Mouse (Mus musculus): Measurements from ENCODE around the gene Olfr1358. TPM values are rescaled to one million over a fixed set of nuclear protein-coding genes. Genes with fewer than 3 reads are reported as not detected.
"Not testable (repeated sequence)": the region's sequence is repeated elsewhere in the genome, so short reads cannot be mapped to it uniquely, and the experiment has no call there.

Gene Olfr1358
- polyA plus RNA-seq, 1 experiment from 2014 or later = not detected

DNA sequence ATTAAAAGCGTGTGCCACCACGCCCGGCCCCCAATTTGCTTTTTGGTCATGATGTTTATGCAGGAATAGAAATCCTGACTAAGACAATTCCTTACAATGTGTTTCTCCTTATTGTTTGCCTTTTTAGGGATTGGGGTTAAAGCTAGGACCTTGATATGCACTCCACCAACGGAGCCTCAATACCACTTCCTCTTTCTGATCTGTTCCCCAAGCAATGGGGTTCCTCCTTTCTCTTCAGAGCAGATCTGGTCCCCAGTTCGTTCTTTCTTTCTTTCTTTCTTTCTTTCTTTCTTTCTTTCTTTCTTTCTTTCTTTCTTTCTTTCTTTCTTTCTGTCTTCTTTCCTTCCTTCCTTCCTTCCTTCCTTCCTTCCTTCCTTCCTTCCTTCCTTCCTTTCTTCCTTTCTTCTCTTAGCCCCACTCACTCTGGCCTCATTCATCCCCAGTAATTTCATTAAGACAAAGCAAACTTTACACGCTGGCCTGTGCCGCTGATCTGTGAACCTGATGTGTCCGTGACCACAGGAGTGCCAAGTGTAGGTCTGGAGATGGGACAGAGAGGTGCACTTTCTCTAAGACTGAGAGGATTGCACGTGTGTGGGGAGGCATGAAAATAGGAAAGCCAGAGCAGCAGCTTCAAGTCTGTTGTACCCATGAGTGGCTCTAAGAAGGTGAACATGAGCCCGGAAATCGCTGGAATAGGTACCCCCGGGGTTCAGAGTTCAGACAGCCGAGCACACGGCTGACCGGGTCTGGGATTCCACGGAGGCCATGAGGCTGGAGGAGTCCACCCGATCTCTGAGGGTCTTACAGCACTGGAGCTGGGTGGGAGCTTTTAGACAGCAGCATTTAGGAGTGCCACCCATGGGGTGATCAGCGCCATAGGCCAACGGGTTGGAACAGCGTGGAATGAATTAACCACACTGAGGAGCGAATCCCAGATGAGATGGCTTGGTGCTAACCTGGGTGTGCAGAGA is 36.0 kb upstream of the Olfr1358 start:
- Histone ChIP-seq H3K27me3 (ENCODE audit: control insufficient read depth, insufficient read depth, low read length) (0 out of 2 replicates have a peak, but pooled peaks cover 3% of the 10 kb centered on the region), H3K27ac (replicated peaks in 1 of 2; ENCODE audit: control insufficient read depth in 1 of 2, insufficient read depth in 1 of 2, low read depth in 2 of 2, low read length in 2 of 2) (no peak overlapping the region), H3K4me1 (ENCODE audit: control insufficient read depth in 2 of 2, insufficient read depth in 2 of 2, low read length in 2 of 2) (peaks cover 3 to 5% of the 10 kb centered on the region in 2 experiments; a peak in 3 of 4 replicates), H3K4me2 (ENCODE audit: low read length) (peak overlapping the region; percentile 80), H3K9ac (ENCODE audit: low read length) (peak overlapping the region; percentile 71), H3K4me3 (ENCODE audit: control insufficient read depth in 1 of 2, insufficient read depth in 1 of 2, low read depth in 1 of 2, low read length in 2 of 2) (peak overlapping the region; percentile 55 to 66), H3K9me3 (ENCODE audit: control insufficient read depth, low read length) (no peaks in the 10 kb centered on the region), H3K36me3 (ENCODE audit: control insufficient read depth, insufficient read depth, low read length) (no peaks in the 10 kb centered on the region)
- ATAC-seq (ENCODE audit: insufficient number of reproducible peaks, insufficient read depth, low FRiP score, low read depth) = no peak
- WGBS = 32% methylated on average over 21 of the region's 21 CpGs

DNA sequence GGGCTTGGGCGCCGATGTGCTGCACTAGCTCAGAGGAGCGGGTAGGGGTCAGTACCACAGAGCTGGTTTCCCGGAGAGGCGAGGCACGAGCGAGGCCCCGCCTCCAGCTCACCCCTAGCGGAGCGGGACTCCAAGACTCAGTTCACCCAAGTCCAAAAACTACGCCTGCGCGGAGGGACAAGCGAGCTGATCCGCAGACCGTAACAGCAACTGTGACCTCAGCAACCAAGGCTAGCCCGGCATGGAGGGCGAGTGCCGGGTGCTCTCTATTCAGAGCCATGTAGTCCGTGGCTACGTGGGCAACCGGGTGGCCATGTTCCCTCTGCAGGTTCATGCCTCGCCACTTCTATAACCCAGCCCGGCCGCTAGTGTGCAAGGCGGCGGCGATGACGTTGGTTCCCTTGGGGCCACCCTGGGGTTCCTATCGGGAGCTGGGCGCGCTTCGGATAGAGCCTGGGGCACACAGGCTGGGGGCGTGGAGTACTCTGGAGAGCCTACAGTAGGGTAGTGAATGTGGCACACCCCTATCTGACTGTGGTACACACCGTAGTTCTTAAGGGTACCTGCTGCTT is 35.2 kb upstream of the Olfr1358 start:
- Histone ChIP-seq H3K27me3 (ENCODE audit: control insufficient read depth, insufficient read depth, low read length) (0 out of 2 replicates have a peak, but pooled peaks cover 3% of the 10 kb centered on the region), H3K9me3 (ENCODE audit: control insufficient read depth, low read length) (no peaks in the 10 kb centered on the region), H3K4me2 (ENCODE audit: low read length) (peak overlapping the region; percentile 80), H3K4me3 (ENCODE audit: control insufficient read depth in 1 of 2, insufficient read depth in 1 of 2, low read depth in 1 of 2, low read length in 2 of 2) (peak overlapping the region; percentile 55 to 66), H3K9ac (ENCODE audit: low read length) (peak overlapping the region; percentile 71), H3K36me3 (ENCODE audit: control insufficient read depth, insufficient read depth, low read length) (no peaks in the 10 kb centered on the region), H3K27ac (replicated peaks in 1 of 2; ENCODE audit: control insufficient read depth in 1 of 2, insufficient read depth in 1 of 2, low read depth in 2 of 2, low read length in 2 of 2) (no peak overlapping the region), H3K4me1 (ENCODE audit: control insufficient read depth in 2 of 2, insufficient read depth in 2 of 2, low read length in 2 of 2) (peaks cover 3 to 5% of the 10 kb centered on the region in 2 experiments; a peak in 3 of 4 replicates)
- WGBS = 1% methylated on average over 35 of the region's 35 CpGs
- ATAC-seq (ENCODE audit: insufficient number of reproducible peaks, insufficient read depth, low FRiP score, low read depth) = peak; percentile 88

DNA sequence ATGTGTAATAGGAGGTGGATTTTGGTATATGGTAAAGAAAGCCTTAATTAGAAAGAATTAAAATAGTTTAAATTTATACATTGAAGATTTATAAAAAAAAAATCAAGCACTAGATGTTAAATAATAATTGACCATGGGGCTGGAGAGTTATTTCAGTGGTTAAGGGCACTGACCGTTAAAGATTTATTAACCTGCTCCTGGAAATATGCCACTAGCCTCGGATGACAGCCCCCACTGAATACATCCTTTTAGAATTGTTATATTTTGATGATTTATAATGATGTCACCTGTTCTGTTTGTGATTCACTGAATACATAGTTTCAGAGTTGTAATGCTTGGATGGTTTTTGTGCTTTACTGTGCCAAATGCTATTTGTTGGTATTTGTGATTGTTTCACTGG is 31.9 kb upstream of the Olfr1358 start:
- not testable (repeated sequence) for H3K4me2 ChIP-seq (ENCODE audit: low read length); H3K4me3 ChIP-seq (ENCODE audit: control insufficient read depth in 1 of 2, insufficient read depth in 1 of 2, low read depth in 1 of 2, low read length in 2 of 2); H3K4me1 ChIP-seq (ENCODE audit: control insufficient read depth in 2 of 2, insufficient read depth in 2 of 2, low read length in 2 of 2); H3K36me3 ChIP-seq (ENCODE audit: control insufficient read depth, insufficient read depth, low read length); H3K27me3 ChIP-seq (ENCODE audit: control insufficient read depth, insufficient read depth, low read length); H3K9me3 ChIP-seq (ENCODE audit: control insufficient read depth, low read length); H3K9ac ChIP-seq (ENCODE audit: low read length); H3K27ac ChIP-seq (replicated peaks in 1 of 2; ENCODE audit: control insufficient read depth in 1 of 2, insufficient read depth in 1 of 2, low read depth in 2 of 2, low read length in 2 of 2); ATAC-seq (ENCODE audit: insufficient number of reproducible peaks, insufficient read depth, low FRiP score, low read depth)
- 62% methylated on average over 2 of the region's 2 CpGs for WGBS

DNA sequence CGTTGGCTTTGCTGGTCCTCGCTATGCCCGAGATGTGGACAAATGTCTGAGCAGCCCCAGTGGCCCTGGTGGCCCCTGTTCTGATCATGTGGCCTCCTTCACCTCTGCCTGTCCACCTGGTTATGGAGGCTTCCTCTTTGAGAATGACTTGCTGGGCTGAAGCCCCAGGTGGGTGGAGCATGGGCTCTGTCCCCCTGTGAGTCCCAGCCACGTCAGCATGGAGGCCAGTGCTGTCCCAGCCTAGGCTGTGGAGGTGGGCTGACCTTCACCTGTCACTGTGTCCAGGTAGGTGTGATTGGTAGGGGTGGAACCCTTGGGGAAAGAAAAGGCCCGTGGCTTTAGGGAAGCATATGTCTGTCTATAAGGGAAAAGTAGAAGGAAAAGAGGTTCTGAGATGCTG is 30.4 kb upstream of the Olfr1358 start:
- Histone ChIP-seq H3K9ac (ENCODE audit: low read length) (no peak overlapping the region), H3K27ac (replicated peaks in 1 of 2; ENCODE audit: control insufficient read depth in 1 of 2, insufficient read depth in 1 of 2, low read depth in 2 of 2, low read length in 2 of 2) (no peak overlapping the region), H3K4me2 (ENCODE audit: low read length) (no peak overlapping the region), H3K36me3 (ENCODE audit: control insufficient read depth, insufficient read depth, low read length) (no peaks in the 10 kb centered on the region), H3K27me3 (ENCODE audit: control insufficient read depth, insufficient read depth, low read length) (0 out of 2 replicates have a peak, but pooled peaks cover 3% of the 10 kb centered on the region), H3K4me1 (ENCODE audit: control insufficient read depth in 2 of 2, insufficient read depth in 2 of 2, low read length in 2 of 2) (peaks cover 0 to 3% of the 10 kb centered on the region in 2 experiments; a peak in 1 of 4 replicates), H3K9me3 (ENCODE audit: control insufficient read depth, low read length) (no peaks in the 10 kb centered on the region), H3K4me3 (ENCODE audit: control insufficient read depth in 1 of 2, insufficient read depth in 1 of 2, low read depth in 1 of 2, low read length in 2 of 2) (no peak overlapping the region)
- WGBS = 72% methylated on average over 5 of the region's 5 CpGs
- no peak for ATAC-seq (ENCODE audit: insufficient number of reproducible peaks, insufficient read depth, low FRiP score, low read depth)

DNA sequence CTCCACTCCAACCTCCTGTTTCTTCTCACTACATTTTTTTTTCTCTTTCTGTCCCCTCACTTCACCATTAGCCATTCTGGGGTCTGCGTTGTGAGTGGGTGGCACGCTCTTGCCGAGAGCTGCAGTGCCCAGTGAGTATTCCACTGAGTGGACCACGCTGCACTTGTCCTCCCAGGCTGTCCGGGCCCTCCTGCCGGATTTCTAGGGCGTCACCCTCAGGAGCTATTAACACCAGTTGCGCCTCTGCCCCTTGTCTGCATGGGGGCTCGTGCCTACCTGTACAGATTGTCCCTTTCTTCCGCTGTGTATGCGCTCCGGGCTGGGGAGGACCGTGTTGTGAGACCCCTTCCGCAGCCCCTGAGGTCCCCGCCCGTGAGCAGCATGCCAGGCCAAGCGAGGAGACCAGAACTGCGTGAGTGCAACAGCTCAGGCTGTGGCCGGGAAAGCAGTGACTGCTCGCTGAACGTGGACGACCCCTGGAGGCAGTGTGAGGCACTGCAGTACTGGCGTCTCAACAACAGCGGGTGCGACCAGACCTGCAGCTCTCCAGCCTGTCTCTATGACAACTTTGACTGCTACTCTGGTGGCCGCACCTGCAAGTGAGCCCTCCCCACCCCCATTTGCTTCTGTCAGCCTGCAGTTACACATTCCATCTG is 29.7 kb upstream of the Olfr1358 start:
- Histone ChIP-seq H3K27me3 (ENCODE audit: control insufficient read depth, insufficient read depth, low read length) (0 out of 2 replicates have a peak, but pooled peaks cover 3% of the 10 kb centered on the region), H3K36me3 (ENCODE audit: control insufficient read depth, insufficient read depth, low read length) (no peaks in the 10 kb centered on the region), H3K9me3 (ENCODE audit: control insufficient read depth, low read length) (no peaks in the 10 kb centered on the region), H3K4me2 (ENCODE audit: low read length) (peak overlapping the region; percentile 65), H3K9ac (ENCODE audit: low read length) (peak overlapping the region; percentile 56; the same call in 1 of the 2 replicates), H3K4me1 (ENCODE audit: control insufficient read depth in 2 of 2, insufficient read depth in 2 of 2, low read length in 2 of 2) (peaks cover 0 to 3% of the 10 kb centered on the region in 2 experiments; a peak in 1 of 4 replicates), H3K4me3 (ENCODE audit: control insufficient read depth in 1 of 2, insufficient read depth in 1 of 2, low read depth in 1 of 2, low read length in 2 of 2) (peak overlapping the region; percentile 29 to 41), H3K27ac (replicated peaks in 1 of 2; ENCODE audit: control insufficient read depth in 1 of 2, insufficient read depth in 1 of 2, low read depth in 2 of 2, low read length in 2 of 2) (no peak overlapping the region)
- 0 out of 2 replicates have a peak, but pooled peaks have one; percentile 60 for ATAC-seq (ENCODE audit: insufficient number of reproducible peaks, insufficient read depth, low FRiP score, low read depth)
- 8% methylated on average over 26 of the region's 26 CpGs for WGBS

DNA sequence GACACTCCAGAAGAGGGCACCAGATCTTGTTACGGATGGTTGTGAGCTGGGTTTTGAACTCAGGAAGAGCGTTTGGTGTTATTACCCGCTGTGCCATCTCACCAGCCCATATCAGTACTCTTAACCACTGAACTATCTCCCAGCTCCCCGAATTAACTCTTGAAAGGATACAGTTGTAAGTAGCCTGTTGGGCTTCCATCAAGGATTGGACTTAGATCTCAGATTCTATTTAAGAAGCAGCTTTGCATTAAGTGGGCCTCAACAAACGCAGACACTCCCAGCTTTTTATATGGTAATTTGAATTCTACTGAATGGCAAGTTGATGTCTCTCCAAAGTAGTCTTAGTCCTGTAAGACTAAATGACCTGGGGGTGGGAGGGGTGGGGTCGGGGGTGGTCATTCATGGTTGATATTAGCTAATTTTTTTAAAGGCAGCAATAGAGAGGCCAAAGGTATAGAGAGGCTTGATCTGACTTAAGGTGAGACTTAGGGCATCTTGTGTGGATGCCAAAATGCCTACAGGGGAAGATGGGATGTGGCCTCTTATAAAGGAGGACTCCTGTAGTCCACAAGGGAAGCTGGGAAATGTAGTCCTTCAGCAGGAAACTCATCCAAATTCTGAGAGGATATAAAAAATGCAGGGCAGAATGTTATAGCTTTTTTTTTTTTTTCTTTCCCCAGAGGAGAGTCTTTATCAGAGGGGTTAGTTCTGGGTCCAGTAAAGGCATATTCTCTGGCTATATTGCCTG is 14.1 kb upstream of the Olfr1358 start:
- Histone ChIP-seq H3K27ac (replicated peaks in 1 of 2; ENCODE audit: control insufficient read depth in 1 of 2, insufficient read depth in 1 of 2, low read depth in 2 of 2, low read length in 2 of 2) (no peak overlapping the region), H3K27me3 (ENCODE audit: control insufficient read depth, insufficient read depth, low read length) (no peaks in the 10 kb centered on the region), H3K36me3 (ENCODE audit: control insufficient read depth, insufficient read depth, low read length) (no peaks in the 10 kb centered on the region), H3K4me2 (ENCODE audit: low read length) (no peak overlapping the region), H3K4me1 (ENCODE audit: control insufficient read depth in 2 of 2, insufficient read depth in 2 of 2, low read length in 2 of 2) (no peaks in the 10 kb centered on the region), H3K9me3 (ENCODE audit: control insufficient read depth, low read length) (no peaks in the 10 kb centered on the region), H3K9ac (ENCODE audit: low read length) (no peak overlapping the region), H3K4me3 (ENCODE audit: control insufficient read depth in 1 of 2, insufficient read depth in 1 of 2, low read depth in 1 of 2, low read length in 2 of 2) (no peak overlapping the region)
- no peak for ATAC-seq (ENCODE audit: insufficient number of reproducible peaks, insufficient read depth, low FRiP score, low read depth)
- 64% methylated on average over 6 of the region's 6 CpGs for whole genome bisulfite sequencing

DNA sequence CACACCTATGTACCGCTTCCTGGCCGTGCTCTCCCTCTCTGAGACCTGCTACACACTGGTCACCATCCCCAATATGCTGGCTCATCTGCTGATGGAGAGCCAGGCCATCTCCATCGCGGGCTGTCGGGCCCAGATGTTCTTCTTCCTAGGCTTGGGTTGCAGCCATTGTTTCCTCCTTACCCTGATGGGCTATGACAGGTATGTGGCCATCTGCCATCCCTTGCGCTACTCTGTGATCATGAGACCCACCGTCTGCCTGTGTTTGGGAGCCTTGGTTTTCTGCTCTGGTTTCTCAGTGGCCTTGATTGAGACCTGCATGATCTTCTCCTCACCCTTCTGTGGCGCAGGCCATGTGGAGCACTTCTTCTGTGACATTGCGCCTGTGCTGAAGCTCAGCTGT is 2.6 kb downstream of the Olfr1358 start:
- WGBS = 77% methylated on average over 9 of the region's 9 CpGs
- H3K27ac ChIP-seq (replicated peaks in 1 of 2; ENCODE audit: control insufficient read depth in 1 of 2, insufficient read depth in 1 of 2, low read depth in 2 of 2, low read length in 2 of 2) = no peak overlapping the region
- H3K4me3 ChIP-seq (ENCODE audit: control insufficient read depth in 1 of 2, insufficient read depth in 1 of 2, low read depth in 1 of 2, low read length in 2 of 2) = no peak overlapping the region
- no peak for ATAC-seq (ENCODE audit: insufficient number of reproducible peaks, insufficient read depth, low FRiP score, low read depth)
- H3K9ac ChIP-seq (ENCODE audit: low read length) = no peak overlapping the region
- no peak overlapping the region for H3K4me2 ChIP-seq (ENCODE audit: low read length)
- H3K36me3 ChIP-seq (ENCODE audit: control insufficient read depth, insufficient read depth, low read length) = no peaks in the 10 kb centered on the region
- H3K9me3 ChIP-seq (ENCODE audit: control insufficient read depth, low read length) = no peaks in the 10 kb centered on the region
- H3K4me1 ChIP-seq (ENCODE audit: control insufficient read depth in 2 of 2, insufficient read depth in 2 of 2, low read length in 2 of 2) = no peaks in the 10 kb centered on the region
- H3K27me3 ChIP-seq (ENCODE audit: control insufficient read depth, insufficient read depth, low read length) = no peaks in the 10 kb centered on the region

All from heart, embryonic 14.5 days (tissue).